Mouse (Mus musculus) heart, embryonic 10.5 days (tissue): ENCODE results near the gene C77080. TPM values are rescaled to one million over a fixed set of nuclear protein-coding genes. Genes with fewer than 3 reads are reported as not detected.

ENCODE experiments used
- DNase-seq: peaks from one replicate; pipeline ENCODE4 v3.0.0-alpha.2; 2017; ENCODE audit warnings: low spot score
- H3K27ac ChIP-seq: fragments of 300-500 bp; sonication (generic); 2 replicates; pipeline ENCODE4 v1.5.1; 2016; ENCODE audit warnings: mild to moderate bottlenecking
- H3K27me3 ChIP-seq: fragments of 300-500 bp; sonication (generic); 2 replicates; pipeline ENCODE4 v1.6.1; 2016; ENCODE audit warnings: mild to moderate bottlenecking; ENCODE audit not compliant: poor library complexity, insufficient read depth, severe bottlenecking
- H3K36me3 ChIP-seq: fragments of 300-500 bp; sonication (generic); 2 replicates; pipeline ENCODE4 v1.6.1; 2016; ENCODE audit warnings: mild to moderate bottlenecking, moderate library complexity
- H3K4me1 ChIP-seq: fragments of 300-500 bp; sonication (generic); 2 replicates; pipeline ENCODE4 v1.6.1; 2016; ENCODE audit warnings: mild to moderate bottlenecking
- H3K4me3 ChIP-seq: fragments of 300-500 bp; sonication (generic); 2 replicates; pipeline ENCODE4 v1.5.1; 2016; ENCODE audit warnings: mild to moderate bottlenecking, moderate library complexity
- H3K9me3 ChIP-seq: fragments of 300-500 bp; sonication (generic); 2 replicates; pipeline ENCODE4 v1.6.1; 2016; ENCODE audit warnings: mild to moderate bottlenecking, moderate library complexity
- WGBS: fragments of 180-500 bp; shearing (Covaris S2); methylation state at CpG from one replicate; pipeline ENCODE4 v1.1.7; 2016; 5-methylcytosine and 5-hydroxymethylcytosine counted together
- polyA plus RNA-seq: library from polyadenylated mRNA; unstranded; fragments of >200 nt; fragmentation: Nextera tagmentation; extraction: Ambion mirVana; gene quantifications from 2 replicates; pipeline ENCODE4 v1.2.1, GENCODE M21; 2016

Gene C77080
- polyA plus RNA-seq, 1 experiment from 2014 or later: 2.7 TPM

DNA sequence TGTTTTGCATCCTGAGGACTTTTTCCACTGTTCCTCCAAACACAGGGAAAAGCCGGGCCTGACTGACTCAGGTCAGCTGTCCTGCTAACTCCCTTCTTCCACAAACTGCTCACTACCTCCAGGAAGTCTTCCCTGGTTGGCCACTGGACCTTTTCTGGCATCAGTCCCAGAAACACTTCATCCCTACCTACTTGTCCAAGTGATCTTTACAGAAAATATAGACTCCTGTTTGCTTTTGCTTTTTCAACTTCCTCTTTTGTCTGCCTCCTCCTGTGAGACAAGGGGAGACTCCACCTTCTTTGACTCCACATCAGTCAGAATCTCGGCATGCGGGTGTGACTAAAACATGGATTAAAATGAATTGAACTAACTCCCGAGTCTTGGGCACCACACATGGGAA is 16.4 kb downstream of the C77080 start:
- no peak for DNase-seq

DNA sequence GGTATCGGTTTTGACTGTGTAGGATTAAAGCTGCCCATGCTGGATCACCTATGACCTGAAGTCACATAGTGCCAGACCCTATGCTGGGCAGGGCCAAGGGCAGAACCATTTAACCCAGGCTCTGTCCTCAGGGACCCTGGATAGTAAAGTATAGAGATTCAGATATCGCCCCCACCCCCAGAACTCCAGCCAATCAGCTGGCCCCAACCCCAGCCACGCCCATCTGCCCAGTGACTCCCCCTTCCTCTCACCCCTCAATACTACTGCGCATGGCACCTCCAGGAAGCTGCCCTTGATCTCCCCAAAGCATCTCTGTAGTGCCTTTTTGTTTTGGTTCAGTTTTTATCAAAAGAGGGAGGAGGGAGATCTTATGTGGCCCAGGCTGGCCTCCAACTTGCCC is 18.4 kb downstream of the C77080 start:
- H3K9me3 ChIP-seq: no peaks in the 10 kb centered on the region
- 27% methylated on average over 4 of the region's 4 CpGs for WGBS
- no peak overlapping the region for H3K4me3 ChIP-seq
- no peak overlapping the region for H3K27ac ChIP-seq
- DNase-seq: no peak
- no peaks in the 10 kb centered on the region for H3K36me3 ChIP-seq
- H3K27me3 ChIP-seq: peaks cover 99% of the 10 kb centered on the region
- peaks cover 41% of the 10 kb centered on the region for H3K4me1 ChIP-seq

More for the DNA sequence above, 16.4 kb downstream of the C77080 start:
- 57% methylated on average over 4 of the region's 4 CpGs for WGBS
- H3K4me1 ChIP-seq: peaks cover 33% of the 10 kb centered on the region
- H3K4me3 ChIP-seq: no peak overlapping the region
- no peak overlapping the region for H3K27ac ChIP-seq
- no peaks in the 10 kb centered on the region for H3K36me3 ChIP-seq
- peaks cover 99% of the 10 kb centered on the region for H3K27me3 ChIP-seq
- no peaks in the 10 kb centered on the region for H3K9me3 ChIP-seq

DNA sequence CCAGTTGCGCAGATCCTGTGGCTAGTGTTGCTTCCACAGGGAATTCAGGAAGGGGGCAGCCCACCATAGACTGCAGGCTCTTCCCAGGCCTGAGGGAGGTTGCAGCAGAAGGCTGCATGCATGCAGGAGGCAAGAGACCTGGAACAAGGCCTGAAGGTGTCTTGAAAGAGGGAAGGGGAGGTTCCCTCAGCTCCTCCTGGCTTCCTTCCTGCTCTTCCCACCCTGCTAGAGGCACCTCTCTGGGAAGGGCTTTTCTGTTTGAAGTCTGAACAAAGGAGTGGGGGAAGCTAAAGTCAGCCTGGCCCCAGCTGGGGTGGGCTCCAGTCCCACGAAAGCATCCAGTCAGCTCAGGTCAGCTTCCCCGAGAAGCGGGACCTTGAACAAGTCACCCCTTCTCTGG is 18.9 kb downstream of the C77080 start:
- peaks cover 99% of the 10 kb centered on the region for H3K27me3 ChIP-seq
- peak overlapping the region; percentile 49 for H3K27ac ChIP-seq
- H3K9me3 ChIP-seq: no peaks in the 10 kb centered on the region
- H3K4me3 ChIP-seq: no peak overlapping the region
- DNase-seq: no peak
- H3K4me1 ChIP-seq: peaks cover 41% of the 10 kb centered on the region
- H3K36me3 ChIP-seq: no peaks in the 10 kb centered on the region
- 43% methylated on average over 4 of the region's 4 CpGs for WGBS

DNA sequence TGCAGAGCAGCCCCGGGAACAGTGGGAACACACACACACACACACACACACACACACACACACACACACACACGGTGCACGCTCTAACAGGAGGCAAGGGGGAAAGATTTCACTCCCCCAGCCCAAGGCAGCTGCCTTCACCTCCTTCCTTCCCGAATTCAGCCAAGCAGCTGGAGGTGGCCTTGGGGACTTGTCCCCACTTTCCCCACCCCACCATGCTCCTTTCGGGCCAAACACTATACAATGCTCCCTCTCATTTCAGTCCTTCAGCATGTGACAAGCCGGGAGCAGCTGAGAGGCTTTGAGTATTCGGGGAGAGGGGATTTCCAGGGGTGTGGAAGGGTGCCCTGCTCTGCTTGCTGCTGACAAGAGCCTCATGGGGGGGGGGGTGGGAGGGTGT is 19.3 kb downstream of the C77080 start:
- no peak for DNase-seq
- peaks cover 99% of the 10 kb centered on the region for H3K27me3 ChIP-seq
- no peaks in the 10 kb centered on the region for H3K36me3 ChIP-seq
- peak overlapping the region; percentile 49; the same call in 1 of the 2 replicates for H3K27ac ChIP-seq
- H3K4me1 ChIP-seq: peaks cover 43% of the 10 kb centered on the region
- H3K9me3 ChIP-seq: no peaks in the 10 kb centered on the region
- 0 out of 2 replicates have a peak overlapping the region, but pooled peaks have one; percentile 13 for H3K4me3 ChIP-seq
- WGBS: 46% methylated on average over 7 of the region's 7 CpGs

DNA sequence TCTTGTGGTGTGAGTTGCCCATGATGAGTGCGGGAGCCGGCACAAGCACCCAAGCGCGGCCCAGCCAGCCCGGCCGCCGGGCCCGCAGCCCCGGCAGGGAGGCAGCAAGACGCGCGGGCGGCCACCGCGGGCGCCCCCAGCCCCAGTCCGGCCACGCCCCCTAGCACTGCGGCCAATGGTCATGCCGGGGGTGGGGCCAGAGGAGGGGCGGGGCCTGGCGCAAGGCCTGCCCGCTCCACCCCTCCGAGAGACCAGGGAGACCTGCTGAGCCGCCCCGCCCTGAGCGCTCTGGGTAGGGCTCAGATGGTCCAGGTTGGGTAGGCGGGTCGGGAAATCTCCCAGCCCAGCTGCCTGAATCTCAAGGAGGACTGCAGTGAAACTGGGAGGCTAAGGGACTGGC is 22.1 kb downstream of the C77080 start:
- Histone ChIP-seq H3K36me3 (no peaks in the 10 kb centered on the region), H3K9me3 (no peaks in the 10 kb centered on the region), H3K4me1 (peaks cover 66% of the 10 kb centered on the region), H3K27ac (peak overlapping the region; percentile 84), H3K4me3 (peak overlapping the region; percentile 80), H3K27me3 (peaks cover 88% of the 10 kb centered on the region)
- WGBS: under 1% methylated on average over 27 of the region's 29 CpGs
- DNase-seq: peak; percentile 90

DNA sequence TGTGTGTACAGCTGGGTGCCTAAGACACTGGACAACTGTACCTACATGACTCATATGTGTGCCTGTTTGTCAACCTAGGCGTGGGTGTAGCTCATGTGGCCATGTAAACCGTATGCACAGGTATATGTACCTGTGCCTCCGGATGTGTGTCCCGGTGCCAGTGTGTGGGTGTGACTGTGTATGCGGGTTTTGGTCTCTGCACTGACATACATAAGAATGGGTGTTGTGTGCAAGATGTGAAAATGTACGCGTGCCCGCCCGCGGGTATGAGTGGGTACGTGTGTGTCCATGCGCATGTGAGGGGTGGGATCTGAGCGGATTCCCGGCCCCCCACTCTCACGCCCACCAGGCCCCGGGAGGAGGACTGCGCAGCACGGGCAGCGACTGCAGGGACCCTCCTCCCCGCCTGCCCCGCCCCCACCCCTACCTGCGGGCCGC is 22.6 kb downstream of the C77080 start:
- no peaks in the 10 kb centered on the region for H3K9me3 ChIP-seq
- peak overlapping the region; percentile 80 for H3K4me3 ChIP-seq
- under 1% methylated on average over 23 of the region's 23 CpGs for WGBS
- H3K36me3 ChIP-seq: no peaks in the 10 kb centered on the region
- DNase-seq: no peak
- peaks cover 85% of the 10 kb centered on the region for H3K27me3 ChIP-seq
- peaks cover 67% of the 10 kb centered on the region for H3K4me1 ChIP-seq
- peak overlapping the region; percentile 84 for H3K27ac ChIP-seq

DNA sequence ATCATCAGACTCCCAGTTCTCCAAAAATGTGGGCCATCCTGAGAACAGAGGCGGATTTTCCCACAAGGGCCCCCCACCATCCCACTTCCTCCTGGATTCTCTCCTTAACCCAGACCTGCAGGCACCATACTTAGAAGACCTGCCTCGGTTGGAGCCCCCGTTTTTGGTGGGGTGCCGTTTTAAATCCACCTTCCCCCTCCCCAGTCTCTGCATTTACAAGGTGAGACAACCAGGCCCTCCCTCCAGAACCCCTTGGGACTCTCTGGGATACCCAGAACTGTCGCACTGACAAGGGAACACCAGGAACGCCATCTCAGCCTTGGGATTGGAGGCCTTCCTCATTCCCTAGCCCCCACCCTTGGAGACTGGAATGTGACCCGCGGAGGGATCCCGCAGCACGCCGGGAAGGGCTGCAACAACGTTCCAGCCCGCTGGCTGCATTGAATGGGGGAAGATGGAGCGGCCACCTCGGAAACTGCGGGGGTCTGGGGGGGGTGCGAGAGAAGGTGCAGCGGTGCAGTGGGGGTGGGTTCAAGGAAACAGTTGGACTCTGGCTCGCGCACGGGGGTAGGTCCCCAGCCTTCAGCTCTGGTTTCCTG is 23.3 kb downstream of the C77080 start:
- no peak for DNase-seq
- H3K9me3 ChIP-seq: no peaks in the 10 kb centered on the region
- 0 out of 2 replicates have a peak overlapping the region, but pooled peaks have one; percentile 22 for H3K27ac ChIP-seq
- no peaks in the 10 kb centered on the region for H3K36me3 ChIP-seq
- peak overlapping the region; percentile 80 for H3K4me3 ChIP-seq
- H3K27me3 ChIP-seq: peaks cover 85% of the 10 kb centered on the region
- 8% methylated on average over 21 of the region's 21 CpGs for WGBS
- peaks cover 67% of the 10 kb centered on the region for H3K4me1 ChIP-seq

DNA sequence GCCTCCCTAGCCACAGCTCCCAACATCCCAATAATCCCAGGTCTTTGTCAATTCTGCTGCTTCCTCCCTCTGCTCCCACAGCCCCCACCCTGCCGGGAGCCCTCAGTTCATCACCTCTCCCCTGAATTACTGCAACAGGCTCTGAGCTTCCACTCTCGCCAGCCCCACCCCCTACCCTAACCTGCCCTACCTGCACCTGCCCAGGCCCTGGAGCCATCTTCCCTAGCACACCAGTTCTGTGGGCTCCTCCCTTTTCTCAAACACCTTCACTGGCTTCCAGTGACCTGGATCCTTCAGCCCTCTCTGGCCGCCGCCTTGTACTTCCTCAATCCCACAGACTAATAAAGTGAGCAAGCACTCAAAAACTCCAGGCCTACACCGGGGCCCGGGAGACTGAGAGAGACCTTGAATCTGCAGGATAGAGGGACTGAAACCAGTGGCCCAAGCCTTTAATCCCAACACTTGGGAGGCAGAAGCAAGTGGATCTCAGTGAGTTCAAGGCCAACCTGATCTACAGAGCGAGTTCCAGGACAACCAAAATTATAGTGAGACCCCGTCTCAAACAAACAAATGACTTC is 24.9 kb downstream of the C77080 start:
- Histone ChIP-seq H3K27me3 (peaks cover 85% of the 10 kb centered on the region), H3K36me3 (no peaks in the 10 kb centered on the region), H3K9me3 (no peaks in the 10 kb centered on the region), H3K4me3 (no peak overlapping the region), H3K4me1 (peaks cover 69% of the 10 kb centered on the region), H3K27ac (no peak overlapping the region)
- 83% methylated on average over 8 of the region's 8 CpGs for WGBS
- DNase-seq: no peak

DNA sequence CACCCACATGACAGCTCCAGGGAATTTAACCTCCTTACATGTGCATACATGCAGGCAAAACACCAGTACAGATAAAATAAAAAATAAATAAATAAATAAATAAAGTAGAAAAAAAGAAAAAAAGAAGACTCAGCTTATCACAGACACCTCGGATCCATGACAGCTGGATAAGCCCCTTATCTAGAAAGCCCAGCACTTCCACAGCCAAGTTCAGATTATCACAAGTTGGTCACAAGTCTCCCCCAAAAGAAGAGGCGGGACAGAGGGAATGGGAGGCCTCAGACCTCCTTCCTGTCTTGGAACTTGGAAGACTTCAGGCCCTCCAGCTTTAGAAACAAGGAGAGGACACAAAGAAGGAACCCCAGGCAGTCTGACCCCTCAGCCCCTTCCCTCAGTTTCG is 26.1 kb downstream of the C77080 start:
- 32% methylated on average over 3 of the region's 3 CpGs for WGBS
- H3K4me1 ChIP-seq: peaks cover 73% of the 10 kb centered on the region
- H3K27me3 ChIP-seq: peaks cover 85% of the 10 kb centered on the region
- H3K36me3 ChIP-seq: no peaks in the 10 kb centered on the region
- H3K27ac ChIP-seq: no peak overlapping the region
- no peak overlapping the region for H3K4me3 ChIP-seq
- no peaks in the 10 kb centered on the region for H3K9me3 ChIP-seq
- DNase-seq: no peak

DNA sequence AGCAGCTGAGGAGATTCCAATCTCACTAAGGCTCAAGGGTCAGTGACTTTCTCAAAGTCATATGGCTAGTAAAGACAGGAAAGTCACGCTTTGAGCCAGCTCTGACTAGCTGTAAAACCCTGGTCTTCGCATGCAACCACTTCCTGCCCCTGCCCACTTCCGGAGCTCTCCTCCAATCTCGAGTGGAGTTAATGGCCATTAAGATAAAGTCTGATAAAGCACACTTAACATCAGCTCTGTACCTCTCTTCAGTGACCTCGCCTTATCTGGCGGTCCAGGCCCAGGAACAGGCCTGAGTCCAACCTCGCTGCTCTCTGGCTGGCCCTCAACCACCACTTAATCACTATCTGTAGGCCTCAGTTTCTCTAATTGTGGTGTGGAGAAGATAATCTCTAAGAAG is 26.7 kb downstream of the C77080 start:
- Histone ChIP-seq H3K36me3 (no peaks in the 10 kb centered on the region), H3K9me3 (no peaks in the 10 kb centered on the region), H3K4me1 (peaks cover 71% of the 10 kb centered on the region), H3K27ac (no peak overlapping the region), H3K4me3 (0 out of 2 replicates have a peak overlapping the region, but pooled peaks have one; percentile 13), H3K27me3 (peaks cover 85% of the 10 kb centered on the region)
- 10% methylated on average over 7 of the region's 7 CpGs for WGBS
- no peak for DNase-seq

DNA sequence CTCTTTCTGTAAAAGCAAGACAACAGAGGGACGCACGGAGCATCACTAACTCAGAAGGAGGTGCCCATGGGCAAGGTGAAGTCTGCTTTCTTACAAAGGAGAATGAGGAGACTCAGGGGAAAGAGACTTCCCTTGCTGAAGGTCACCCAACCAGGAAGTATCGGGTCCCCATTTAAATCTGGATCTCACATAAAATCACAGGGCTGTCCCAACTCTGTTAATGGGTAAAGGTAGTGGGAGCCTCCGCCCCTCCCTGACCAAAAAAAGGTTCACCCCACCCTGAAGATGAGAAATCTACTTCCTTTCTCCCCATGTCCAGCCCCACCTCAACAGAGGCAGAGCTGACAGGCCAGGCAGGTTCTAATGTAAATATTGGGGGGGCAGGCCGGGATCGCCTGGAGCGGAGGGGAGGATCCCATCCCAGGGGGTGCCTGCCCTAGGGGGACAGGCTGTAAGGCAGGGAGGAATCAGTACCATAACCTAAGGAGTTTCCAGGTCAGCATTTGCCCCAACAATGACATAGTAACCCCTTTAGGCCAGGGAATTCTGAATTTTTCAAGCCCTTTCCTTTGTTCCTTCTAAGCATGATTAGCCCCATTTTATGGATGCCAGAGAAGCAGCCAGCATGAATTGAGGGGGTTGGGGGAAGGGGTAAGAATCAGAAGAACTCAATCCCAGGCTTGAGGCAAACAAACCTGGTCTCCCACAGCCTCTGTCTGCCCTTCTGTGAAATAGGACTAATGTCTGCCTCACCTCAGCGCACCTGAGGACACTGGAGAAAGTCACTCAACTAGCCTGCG is 28.4 kb downstream of the C77080 start:
- peaks cover 84% of the 10 kb centered on the region for H3K27me3 ChIP-seq
- WGBS: 69% methylated on average over 9 of the region's 9 CpGs

DNA sequence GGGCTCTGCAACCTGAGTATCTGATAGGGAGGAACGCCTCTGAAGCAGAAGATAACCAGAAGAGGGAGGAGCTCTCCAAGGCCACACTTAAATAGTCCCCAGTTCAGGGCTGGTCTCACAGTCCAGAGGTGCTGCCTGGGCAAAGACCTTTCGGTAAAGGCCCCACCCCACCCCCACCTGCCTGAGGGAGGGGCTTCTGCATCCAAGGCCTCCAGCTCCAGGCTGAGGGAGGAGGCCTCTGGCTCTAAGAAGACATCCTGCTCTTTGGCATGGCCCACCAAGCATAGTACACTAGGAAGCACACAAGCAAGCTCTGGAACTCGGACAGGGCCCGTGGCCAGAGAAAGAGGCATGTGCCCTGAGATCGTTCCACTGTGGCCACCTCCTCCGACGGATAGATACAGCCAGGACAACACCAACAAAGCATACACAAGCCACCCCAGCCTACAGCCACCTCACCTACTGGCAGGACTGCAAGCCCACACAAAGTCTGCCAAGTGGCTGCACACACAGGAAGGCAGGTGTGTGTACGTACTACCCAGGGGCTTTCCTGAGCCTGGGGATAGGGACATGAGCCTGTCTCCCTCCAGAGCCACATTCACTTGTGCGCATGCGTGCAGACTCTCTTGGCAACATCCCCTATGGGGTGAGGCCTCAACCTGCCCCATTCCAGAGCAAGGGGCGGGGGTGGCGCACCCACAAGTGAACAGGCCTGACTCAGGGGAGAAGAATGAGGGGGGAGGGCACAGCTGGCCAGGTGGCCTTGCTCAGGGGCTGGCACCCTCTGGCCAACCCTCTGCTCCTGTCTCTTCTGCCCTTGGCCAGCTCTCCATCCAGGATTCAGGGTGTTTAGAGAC is 29.4 kb downstream of the C77080 start:
- Histone ChIP-seq H3K4me3 (no peak overlapping the region), H3K9me3 (no peaks in the 10 kb centered on the region), H3K36me3 (no peaks in the 10 kb centered on the region), H3K27me3 (peaks cover 84% of the 10 kb centered on the region), H3K27ac (no peak overlapping the region), H3K4me1 (peaks cover 60% of the 10 kb centered on the region)
- DNase-seq: no peak
- WGBS: 56% methylated on average over 12 of the region's 12 CpGs

More for the DNA sequence above, 28.4 kb downstream of the C77080 start:
- no peak overlapping the region for H3K4me3 ChIP-seq
- no peak for DNase-seq
- no peaks in the 10 kb centered on the region for H3K36me3 ChIP-seq
- no peak overlapping the region for H3K27ac ChIP-seq
- no peaks in the 10 kb centered on the region for H3K9me3 ChIP-seq
- H3K4me1 ChIP-seq: peaks cover 60% of the 10 kb centered on the region
